Mouse (Mus musculus): ENCODE results near the gene Rhebl1. TPM values are rescaled to one million over a fixed set of nuclear protein-coding genes. Genes with fewer than 3 reads are reported as not detected.
A peak's percentile ranks its signal among the peaks of the same experiment; 100 is the strongest.
"Not testable (repeated sequence)": the region's sequence is repeated elsewhere in the genome, so short reads cannot be mapped to it uniquely, and the experiment has no call there.

Rhebl1 gene
- 1 to 10 TPM; 1.1 to 2.0 TPM for total RNA-seq (2021)
- long read RNA-seq, experiment 1, partial matches to known transcripts, result 2 of 4 reads
- long read RNA-seq, experiment 1, other reads (novel, unspliced or antisense), result 1 of 4 reads
- long read RNA-seq, experiment 2, partial matches to known transcripts, result 6 of 6 reads
- long read RNA-seq, experiment 2, other reads (novel, unspliced or antisense), result 0 of 6 reads

GRCm38 (mm10) chr15:98893940-98894745, at the start of gene Rhebl1:
Gene Rhebl1, minus strand, starts transcription at chr15:98894540.
- peak; percentile 28 for DNase-seq
- intact Hi-C loops (cut with DNase I; ENCODE audit: low total_unique reads), result loop anchor here (5.0 kb wide), 2 partner anchors 33 to 103 kb away; no protein-coding TSS in a partner anchor

GRCm38 (mm10) chr15:98943133-98943532, 48.8 kb upstream of the Rhebl1 start:
- intact Hi-C loops (cut with DNase I; ENCODE audit: low total_unique reads), result loop anchor here (5.0 kb wide), 2 partner anchors 39 to 54 kb away; no protein-coding TSS in a partner anchor
- DNase-seq, result no peak

- intact Hi-C loops (cut with DNase I; ENCODE audit: low total_unique reads), result loop anchor here (5.0 kb wide), 2 partner anchors 40 to 55 kb away; no protein-coding TSS in a partner anchor
- no peak for DNase-seq
Measured at GRCm38 (mm10) chr15:98942081-98942480, 47.7 kb upstream of the Rhebl1 start.

- no peak for DNase-seq
- intact Hi-C loops (cut with DNase I; ENCODE audit: low total_unique reads), result loop anchor here (5.0 kb wide), 2 partner anchors 41 to 56 kb away; no protein-coding TSS in a partner anchor
Measured at GRCm38 (mm10) chr15:98941539-98941938, 47.2 kb upstream of the Rhebl1 start.

GRCm38 (mm10) chr15:98940816-98941215, 46.5 kb upstream of the Rhebl1 start:
- intact Hi-C loops (cut with DNase I; ENCODE audit: low total_unique reads), result loop anchor here (5.0 kb wide), 2 partner anchors 41 to 56 kb away; no protein-coding TSS in a partner anchor
- DNase-seq, result no peak

- intact Hi-C loops (cut with DNase I; ENCODE audit: low total_unique reads), result no loop called here
- peak; percentile 94 for DNase-seq
Measured at GRCm38 (mm10) chr15:98934217-98934839, 40.0 kb upstream of the Rhebl1 start, which contains the start of gene Tuba1b. Gene Tuba1b, minus strand, starts transcription at chr15:98934565.

GRCm38 (mm10) chr15:98933833-98934216, 39.5 kb upstream of the Rhebl1 start:
- intact Hi-C loops (cut with DNase I; ENCODE audit: low total_unique reads), result no loop called here
- DNase-seq, result peak; percentile 96

GRCm38 (mm10) chr15:98933004-98933671, 38.8 kb upstream of the Rhebl1 start:
- DNase-seq; intact Hi-C loops (cut with DNase I; ENCODE audit: low total_unique reads): not testable (repeated sequence)

- intact Hi-C loops (cut with DNase I; ENCODE audit: low total_unique reads), result no loop called here
Measured at GRCm38 (mm10) chr15:98930998-98931397, 36.7 kb upstream of the Rhebl1 start.

GRCm38 (mm10) chr15:98930017-98930734, 35.8 kb upstream of the Rhebl1 start:
- DNase-seq, result no peak
- intact Hi-C loops (cut with DNase I; ENCODE audit: low total_unique reads), result no loop called here

More at GRCm38 (mm10) chr15:98930998-98931397, 36.7 kb upstream of the Rhebl1 start:
- DNase-seq, result no peak

GRCm38 (mm10) chr15:98928598-98929240, 34.4 kb upstream of the Rhebl1 start:
- intact Hi-C loops (cut with DNase I; ENCODE audit: low total_unique reads), result loop anchor here (5.0 kb wide), 2 partner anchors 36 to 51 kb away; partner anchors contain the start of gene Rhebl1
- peak; percentile 70 for DNase-seq

- no peak for DNase-seq
- intact Hi-C loops (cut with DNase I; ENCODE audit: low total_unique reads), result loop anchor here (5.0 kb wide), 2 partner anchors 35 to 50 kb away; partner anchors contain the start of gene Rhebl1
Measured at GRCm38 (mm10) chr15:98927566-98927965, 33.2 kb upstream of the Rhebl1 start.

- no peak for DNase-seq
- intact Hi-C loops (cut with DNase I; ENCODE audit: low total_unique reads), result loop anchor here (5.0 kb wide), 2 partner anchors 32 to 47 kb away; partner anchors contain the start of gene Rhebl1
Measured at GRCm38 (mm10) chr15:98924682-98925081, 30.3 kb upstream of the Rhebl1 start.

GRCm38 (mm10) chr15:98923031-98923537, 28.7 kb upstream of the Rhebl1 start:
- no peak for DNase-seq
- intact Hi-C loops (cut with DNase I; ENCODE audit: low total_unique reads), result no loop called here

- intact Hi-C loops (cut with DNase I; ENCODE audit: low total_unique reads), result no loop called here
- DNase-seq, result no peak
Measured at GRCm38 (mm10) chr15:98922581-98922980, 28.2 kb upstream of the Rhebl1 start.

- no peak for DNase-seq
- intact Hi-C loops (cut with DNase I; ENCODE audit: low total_unique reads), result no loop called here
Measured at GRCm38 (mm10) chr15:98921510-98921909, 27.2 kb upstream of the Rhebl1 start.

- intact Hi-C loops (cut with DNase I; ENCODE audit: low total_unique reads); DNase-seq: not testable (repeated sequence)
Measured at GRCm38 (mm10) chr15:98918499-98918895, 24.2 kb upstream of the Rhebl1 start.
